Mouse (Mus musculus): ENCODE measurements around the gene Zbtb7b.
A peak's percentile ranks its signal among the peaks of the same experiment; 100 is the strongest.

DNA sequence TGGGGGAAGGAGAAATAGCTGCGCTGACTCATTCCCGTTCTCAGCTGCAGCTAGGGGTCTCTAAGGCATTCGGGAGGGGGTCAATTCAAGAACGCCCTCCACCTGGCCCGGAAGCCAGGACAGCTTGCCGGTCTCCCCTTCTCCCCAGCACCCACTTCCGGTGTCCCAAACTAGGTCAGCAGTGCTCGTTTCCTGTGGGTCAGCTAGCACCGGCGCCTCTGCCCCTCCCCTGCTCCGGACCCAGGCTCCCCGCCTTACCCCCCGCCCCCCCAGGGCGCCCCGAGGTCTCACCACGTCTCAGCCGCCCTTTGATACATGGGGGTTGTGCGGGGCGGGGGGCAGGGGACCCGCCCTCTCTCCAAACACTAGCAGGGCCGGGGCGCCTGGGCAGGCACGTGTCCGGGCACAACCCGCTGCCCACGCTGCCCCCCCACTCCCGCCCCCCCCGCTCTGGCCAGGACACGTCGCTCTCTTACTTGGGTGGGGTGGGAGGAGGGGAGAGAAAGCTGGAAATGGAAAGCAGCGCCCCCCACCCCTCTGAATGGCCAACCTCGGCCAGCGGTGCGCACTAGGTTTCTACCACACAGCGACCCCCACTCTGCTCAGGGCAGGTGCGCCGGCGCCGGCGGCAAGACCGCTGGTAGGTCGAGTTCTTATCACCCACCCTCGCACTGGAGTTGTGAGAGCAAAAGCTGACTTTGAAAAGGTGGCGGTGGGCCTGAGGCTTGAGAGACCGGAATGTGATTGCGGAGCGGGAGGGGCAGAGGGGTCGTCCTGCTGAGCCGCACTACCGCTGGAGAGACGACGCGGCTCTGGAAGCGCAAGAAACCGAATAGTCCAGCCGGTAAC is 2.7 kb downstream of the Zbtb7b start:
- TF ChIP-seq POLR2A (IDR thresholded peaks at IDR 0.05; ENCODE audit: insufficient read length, low read depth) (peak; percentile 60), REST (IDR thresholded peaks at IDR 0.05; ENCODE audit: insufficient read depth, insufficient read length) (no peak), TCF12 (IDR thresholded peaks at IDR 0.05; ENCODE audit: insufficient read depth, poor library complexity, severe bottlenecking) (no peak), USF1 (IDR thresholded peaks at IDR 0.05; ENCODE audit: low read depth) (no peak), POLR2AphosphoS2 (IDR thresholded peaks at IDR 0.05; ENCODE audit: insufficient read length, low read depth) (peak; percentile 76), MAX (IDR thresholded peaks at IDR 0.05; ENCODE audit: low read depth) (no peak)

Data from myocyte (in vitro differentiated cells).